Mouse (Mus musculus): ENCODE results near the gene 1700008O03Rik. TPM values are rescaled to one million over a fixed set of nuclear protein-coding genes. Genes with fewer than 3 reads are reported as not detected.

The 1700008O03Rik gene
- total RNA-seq, 2 experiments from 2014 or later = 1.3 to 2.4 TPM

DNA sequence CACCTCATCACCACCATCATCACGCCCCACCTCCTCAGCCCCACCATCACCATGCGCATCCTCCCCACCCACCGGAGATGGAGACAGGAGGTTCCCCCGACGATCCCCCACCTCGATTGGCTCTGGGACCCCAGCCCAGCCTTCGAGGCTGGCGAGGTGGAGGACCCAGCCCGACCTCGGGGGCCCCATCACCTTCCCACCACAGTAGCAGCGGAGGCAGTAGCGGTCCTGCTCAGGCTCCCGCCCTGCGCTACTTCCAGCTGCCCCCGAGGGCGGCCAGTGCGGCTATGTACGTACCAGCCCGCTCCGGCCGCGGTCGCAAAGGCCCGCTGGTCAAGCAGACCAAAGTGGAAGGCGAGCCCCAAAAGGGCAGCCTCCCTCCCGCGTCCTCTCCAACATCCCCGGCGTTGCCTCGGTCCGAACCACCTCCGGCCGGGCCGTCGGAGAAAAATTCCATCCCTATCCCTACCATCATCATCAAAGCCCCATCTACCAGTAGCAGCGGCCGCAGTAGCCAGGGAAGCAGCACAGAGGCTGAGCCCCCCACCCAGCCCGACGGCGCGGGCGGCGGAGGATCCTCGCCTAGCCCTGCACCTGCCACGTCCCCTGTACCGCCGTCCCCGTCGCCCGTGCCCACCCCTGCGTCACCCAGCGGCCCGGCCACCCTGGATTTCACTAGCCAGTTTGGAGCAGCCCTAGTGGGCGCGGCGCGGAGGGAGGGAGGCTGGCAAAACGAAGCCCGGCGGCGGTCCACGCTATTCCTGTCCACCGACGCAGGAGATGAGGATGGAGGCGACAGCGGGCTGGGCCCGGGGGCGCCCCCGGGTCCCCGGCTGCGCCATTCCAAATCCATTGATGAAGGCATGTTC is 33.5 kb downstream of the 1700008O03Rik start:
- DNase-seq = no peak
- intact Hi-C loops (cut with DNase I) = loop anchor here (1.0 to 10.0 kb wide), 2 partner anchors 90 to 133 kb away; no protein-coding TSS in a partner anchor

GRCm38 (mm10) chr7:44350957-44351711 is 34.5 kb downstream of the 1700008O03Rik start:
- peak; percentile 83 for DNase-seq
- intact Hi-C loops (cut with DNase I) = loop anchor here (1.0 to 10.0 kb wide), 2 partner anchors 89 to 134 kb away; no protein-coding TSS in a partner anchor

DNA sequence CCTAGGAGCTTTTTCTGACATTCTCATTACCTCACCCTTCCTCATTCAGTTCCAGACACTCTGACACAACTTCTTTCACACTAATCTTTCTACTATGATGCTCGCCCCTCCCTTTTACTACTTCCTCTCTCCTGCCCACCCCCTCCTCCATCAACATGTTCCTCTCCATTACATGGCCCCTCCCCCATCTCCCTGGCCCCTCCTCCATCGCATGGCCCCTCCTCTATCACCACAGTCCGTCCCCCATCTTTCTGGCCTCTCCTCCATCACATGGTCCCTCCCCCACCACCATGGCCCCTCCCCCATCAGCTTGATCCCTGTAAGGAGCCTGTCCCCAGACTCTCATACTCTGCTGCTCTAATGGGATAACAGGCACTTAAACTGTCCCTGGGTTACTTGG is 36.6 kb downstream of the 1700008O03Rik start:
- intact Hi-C loops (cut with DNase I) = no loop called here
- no peak for DNase-seq

DNA sequence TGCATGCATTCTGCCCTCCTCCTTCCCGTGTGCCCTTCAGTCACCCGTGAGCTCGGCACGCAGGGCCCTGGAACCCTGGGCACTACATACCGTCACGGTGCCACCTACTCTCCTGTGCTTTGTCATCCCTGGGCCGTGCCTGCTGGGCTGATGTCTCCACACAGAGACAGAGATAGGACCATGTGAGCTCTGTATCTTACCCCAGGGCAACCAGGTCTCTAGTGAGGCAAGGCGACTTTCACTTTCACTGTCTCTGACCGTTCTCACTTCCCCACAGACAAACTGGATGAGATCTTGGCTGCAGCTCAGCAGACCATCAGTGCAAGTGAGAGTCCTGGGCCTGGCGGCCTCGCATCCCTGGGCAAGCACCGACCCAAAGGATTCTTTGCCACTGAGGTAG is 41.0 kb downstream of the 1700008O03Rik start:
- intact Hi-C loops (cut with DNase I) = no loop called here
- DNase-seq = no peak

DNA sequence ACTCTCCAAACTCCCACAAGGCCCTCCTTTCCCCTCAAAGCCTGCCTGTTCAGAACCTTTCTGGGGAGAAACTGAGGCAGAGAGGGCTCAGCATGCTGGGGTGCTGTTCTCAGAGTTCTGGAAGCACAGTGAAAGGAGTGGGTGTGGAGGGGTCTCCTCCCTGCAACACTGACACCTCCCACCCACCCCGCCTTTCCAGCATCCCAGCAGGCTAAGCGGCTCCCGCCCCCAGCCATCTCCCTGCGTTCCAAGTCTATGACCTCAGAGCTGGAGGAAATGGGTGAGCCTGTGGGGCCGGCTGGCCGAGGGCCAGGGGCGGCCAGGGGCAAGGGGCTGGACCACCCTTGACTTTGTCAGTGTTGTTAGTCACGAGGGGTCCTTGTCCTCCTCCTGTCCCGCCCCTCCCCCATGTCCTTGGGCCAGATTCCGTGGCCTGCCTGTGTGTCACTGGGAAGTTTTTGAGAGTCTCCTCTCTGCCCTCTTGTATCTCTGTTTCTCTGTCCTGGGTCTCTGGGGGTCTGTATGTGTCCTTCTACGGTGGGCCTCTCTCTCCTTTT is 42.1 kb downstream of the 1700008O03Rik start:
- intact Hi-C loops (cut with DNase I) = no loop called here
- no peak for DNase-seq

DNA sequence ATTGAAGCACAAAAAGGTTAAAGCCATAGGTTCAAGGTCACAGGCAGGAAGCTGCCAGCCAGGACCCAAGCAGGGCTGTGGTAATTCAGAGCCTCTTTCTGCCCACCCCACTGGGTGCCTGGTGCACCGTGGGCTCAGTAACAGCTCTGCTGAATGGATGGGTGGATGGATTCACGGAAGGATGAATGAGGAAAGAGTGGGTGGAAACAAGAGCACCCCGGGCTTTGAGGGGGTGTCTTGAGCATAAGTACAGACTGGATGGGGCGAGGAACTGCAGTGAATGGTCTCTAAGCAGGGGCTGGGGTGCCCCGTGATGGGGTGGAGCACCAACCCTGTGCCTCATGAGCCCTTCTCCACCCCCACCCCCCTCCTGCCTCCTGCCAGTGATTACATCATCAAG is 43.9 kb downstream of the 1700008O03Rik start:
- DNase-seq = no peak
- intact Hi-C loops (cut with DNase I) = no loop called here

DNA sequence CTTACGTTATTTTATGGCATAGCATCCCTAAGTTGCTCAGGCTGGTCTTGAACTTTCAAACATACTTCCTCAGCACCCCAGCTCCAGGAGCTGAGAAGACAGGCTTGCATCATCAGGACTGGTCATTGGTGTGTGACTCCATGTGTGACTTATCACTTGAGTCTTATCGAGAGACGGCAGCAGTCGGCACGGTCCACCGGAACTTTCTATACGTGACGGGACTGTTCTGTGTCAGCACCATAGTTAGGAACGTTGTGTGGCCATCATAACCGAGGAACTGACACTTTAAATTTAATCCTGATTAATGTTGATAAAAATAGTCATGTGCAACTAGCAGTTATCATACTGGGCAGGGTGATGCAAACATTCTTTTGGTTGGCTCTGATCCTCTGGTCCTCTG is 44.5 kb downstream of the 1700008O03Rik start:
- DNase-seq = no peak
- intact Hi-C loops (cut with DNase I) = no loop called here

DNA sequence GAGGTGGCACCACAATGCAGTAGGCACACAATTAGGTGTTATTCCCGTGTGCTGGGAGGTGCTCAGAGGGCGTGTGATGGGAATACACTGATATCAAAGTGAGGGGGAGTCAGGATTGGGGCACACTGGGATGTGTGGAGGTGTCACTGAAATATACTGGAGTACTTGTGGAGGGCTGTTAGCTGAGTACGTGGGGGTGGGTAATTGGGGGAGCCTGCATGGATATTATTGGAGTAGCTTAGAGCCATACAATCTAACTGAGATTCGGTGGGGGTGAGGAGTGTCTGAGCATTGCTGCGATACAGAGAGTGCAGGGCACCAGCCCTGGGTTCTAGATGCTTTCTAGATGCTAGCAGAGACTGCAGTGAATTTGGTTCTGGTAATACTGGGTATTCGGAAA is 45.4 kb downstream of the 1700008O03Rik start:
- intact Hi-C loops (cut with DNase I) = no loop called here
- no peak for DNase-seq

DNA sequence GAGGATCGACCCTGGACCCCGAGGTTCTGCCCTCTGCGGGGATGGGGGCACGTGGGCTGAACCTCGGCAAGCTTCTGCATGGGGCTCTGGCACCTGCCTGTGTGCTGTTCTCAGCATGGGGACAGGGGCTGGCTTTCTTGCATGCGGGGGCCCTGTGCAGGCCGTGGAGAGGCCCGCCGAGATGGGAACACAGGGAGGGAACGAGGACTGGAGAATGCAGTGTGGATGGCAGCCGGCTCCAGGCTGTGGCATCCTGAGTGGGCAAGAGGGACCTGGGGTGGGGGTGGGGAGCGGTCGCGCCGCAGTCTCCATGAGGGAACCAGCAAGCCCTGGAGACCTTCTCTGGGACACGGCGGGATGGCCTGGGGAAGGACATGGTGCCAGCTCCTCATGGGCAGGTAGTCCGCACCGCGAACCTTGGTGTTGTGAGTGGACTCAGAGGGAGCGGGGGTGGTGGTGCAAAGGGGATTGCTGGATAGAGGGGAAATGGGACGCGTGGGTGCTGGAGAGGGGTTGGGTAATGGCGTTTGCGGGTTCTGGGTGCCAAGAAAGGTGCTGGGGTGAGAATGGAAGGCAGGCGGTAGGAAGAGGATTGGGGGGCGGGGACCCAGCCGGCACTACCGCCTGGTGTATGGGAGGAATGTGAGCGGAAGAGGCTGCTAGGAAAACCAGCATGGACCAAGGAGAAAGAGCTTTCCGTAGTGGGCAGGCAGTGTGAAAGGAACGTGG is 48.3 kb downstream of the 1700008O03Rik start:
- no peak for DNase-seq
- intact Hi-C loops (cut with DNase I) = no loop called here

GRCm38 (mm10) chr7:44336046-44337021 is 49.3 kb downstream of the 1700008O03Rik start:
- DNase-seq = peak; percentile 45
- intact Hi-C loops (cut with DNase I) = no loop called here

DNA sequence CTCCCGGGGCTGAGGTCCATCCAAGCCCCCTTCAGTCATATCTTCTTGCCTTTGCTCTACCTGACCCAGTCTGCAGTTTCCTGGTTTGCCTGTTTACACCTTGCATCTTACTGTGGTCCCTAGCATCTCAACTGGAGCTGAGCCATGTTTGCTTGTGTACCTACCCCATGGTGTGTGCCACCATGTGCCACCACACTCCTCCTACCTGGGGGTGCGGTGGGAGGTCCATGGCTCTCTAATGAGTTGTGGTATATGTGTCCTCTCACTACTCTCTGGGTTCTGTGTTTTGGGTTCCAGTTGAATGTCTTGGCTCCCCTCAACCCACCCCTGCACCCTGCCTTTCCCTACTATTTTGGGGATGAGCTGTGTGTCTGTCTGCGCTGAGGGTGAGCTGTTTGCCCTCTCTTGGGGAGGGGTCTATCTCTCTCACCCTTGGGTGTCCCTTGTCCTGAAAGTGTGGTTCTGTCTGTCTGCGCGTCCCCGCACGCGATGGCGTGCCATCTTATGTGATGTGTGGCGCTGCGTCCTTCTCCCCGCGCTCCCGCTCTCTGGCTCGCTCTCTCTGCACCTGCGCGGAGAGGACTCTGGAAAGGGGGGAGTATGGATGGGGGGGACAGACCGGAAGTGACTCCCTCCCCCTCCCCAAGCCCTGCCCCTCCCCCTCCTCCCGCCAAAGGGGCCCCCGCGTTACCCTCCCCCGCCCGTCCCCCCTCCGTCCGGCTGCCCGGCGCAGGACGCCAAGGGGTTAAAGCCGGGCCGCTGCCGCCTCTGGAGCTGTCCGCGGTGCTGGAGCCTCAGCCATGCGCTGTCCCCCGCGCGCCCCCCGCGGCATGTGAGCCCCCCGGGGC is 50.4 kb downstream of the 1700008O03Rik start:
- intact Hi-C loops (cut with DNase I) = no loop called here
- peak; percentile 63 for DNase-seq

GRCm38 (mm10) chr7:44334139-44334538 is 51.5 kb downstream of the 1700008O03Rik start:
- DNase-seq = no peak
- intact Hi-C loops (cut with DNase I) = no loop called here

DNA sequence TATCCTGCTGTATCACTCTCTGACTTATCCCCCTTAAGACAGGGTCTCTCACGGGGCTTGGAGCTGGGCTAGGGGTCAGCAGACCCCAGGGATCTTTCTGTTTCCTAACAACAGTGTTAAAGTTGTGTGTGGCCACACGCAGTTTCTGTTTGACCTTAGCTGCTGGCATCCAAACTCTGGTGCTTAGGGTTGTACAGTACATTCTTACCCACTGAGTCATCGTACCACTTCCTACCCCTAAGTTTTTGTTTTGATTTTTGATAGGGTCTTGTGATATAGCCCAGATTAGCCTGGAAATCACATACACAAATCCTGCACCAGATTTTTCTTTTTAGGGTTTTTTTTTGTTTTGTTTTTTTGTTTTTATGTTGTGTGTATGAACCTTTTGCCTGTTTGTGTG is 53.3 kb downstream of the 1700008O03Rik start:
- intact Hi-C loops (cut with DNase I) = no loop called here
- no peak for DNase-seq

DNA sequence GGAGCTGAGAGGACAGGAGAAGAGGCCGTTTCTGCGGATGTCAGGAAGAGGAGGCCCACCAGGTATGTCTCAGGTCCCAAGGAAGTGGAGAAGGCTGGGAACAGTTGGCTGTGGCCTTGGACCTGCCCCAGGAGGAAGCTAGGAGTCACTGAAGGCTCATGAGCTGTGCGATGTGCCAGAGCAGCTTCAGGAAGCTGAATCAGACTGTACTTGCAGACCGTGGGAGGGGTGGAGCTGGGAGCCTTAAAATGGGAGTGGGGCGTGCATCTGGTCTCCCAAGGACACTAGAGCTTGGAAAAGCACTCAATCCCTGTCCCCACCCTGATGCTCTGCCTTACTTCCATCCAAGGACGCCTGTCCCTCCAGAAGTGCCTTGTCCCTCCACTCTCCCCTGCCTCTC is 59.0 kb downstream of the 1700008O03Rik start:
- no peak for DNase-seq
- intact Hi-C loops (cut with DNase I) = no loop called here

GRCm38 (mm10) chr7:44322290-44322689 is 63.3 kb downstream of the 1700008O03Rik start:
- DNase-seq = no peak
- intact Hi-C loops (cut with DNase I) = no loop called here

DNA sequence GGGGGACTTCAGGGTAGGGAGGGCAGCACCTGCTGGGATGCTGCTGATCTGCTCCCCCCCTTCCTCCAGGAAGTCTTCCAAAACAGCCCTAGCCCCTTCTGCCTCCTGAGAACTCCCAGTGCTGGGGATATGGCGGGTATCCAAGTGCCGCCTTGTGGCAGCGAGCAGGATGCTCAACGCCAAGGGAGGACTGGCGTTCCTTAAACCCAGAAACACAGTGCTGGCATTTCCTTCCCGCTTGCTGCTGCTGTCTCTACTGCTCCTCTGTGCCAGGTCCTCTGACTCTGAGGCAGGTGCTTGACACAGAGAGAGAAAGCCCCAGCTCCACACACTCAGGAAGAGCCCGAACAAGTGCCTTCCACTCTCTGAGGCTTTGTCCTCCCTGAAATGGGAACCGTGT is 64.7 kb downstream of the 1700008O03Rik start:
- intact Hi-C loops (cut with DNase I) = no loop called here
- DNase-seq = peak; percentile 78

DNA sequence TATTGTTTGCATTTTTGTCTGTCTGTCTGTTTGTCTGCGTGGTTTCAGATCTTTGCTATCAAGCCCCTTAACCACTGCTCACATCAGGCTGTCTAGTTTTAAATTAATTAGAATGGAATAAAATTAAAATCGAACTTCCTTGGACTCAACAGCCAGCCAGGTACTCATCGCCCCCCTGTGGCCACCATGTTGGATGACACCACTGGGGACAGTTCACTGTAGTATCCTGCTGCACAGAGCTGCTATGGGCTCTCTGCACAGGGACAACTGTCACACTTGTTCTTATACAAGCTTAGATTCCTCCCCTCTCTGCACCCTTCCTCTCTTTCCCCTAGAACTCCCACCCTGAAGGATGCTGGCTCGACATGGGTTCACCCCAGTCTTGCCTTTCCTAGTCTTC is 67.7 kb downstream of the 1700008O03Rik start:
- intact Hi-C loops (cut with DNase I) = loop anchor here (10.0 kb wide), 1 partner anchor 53 kb away; the partner anchor contains the start of gene Gm15517
- DNase-seq = peak; percentile 39

GRCm38 (mm10) chr7:44312484-44312883 is 73.1 kb downstream of the 1700008O03Rik start:
- intact Hi-C loops (cut with DNase I) = loop anchor here (10.0 kb wide), 1 partner anchor 48 kb away; the partner anchor contains the start of gene Gm15517
- no peak for DNase-seq
